Mouse (Mus musculus): Measurements from ENCODE around the gene Depdc7.

Depdc7 gene

DNA sequence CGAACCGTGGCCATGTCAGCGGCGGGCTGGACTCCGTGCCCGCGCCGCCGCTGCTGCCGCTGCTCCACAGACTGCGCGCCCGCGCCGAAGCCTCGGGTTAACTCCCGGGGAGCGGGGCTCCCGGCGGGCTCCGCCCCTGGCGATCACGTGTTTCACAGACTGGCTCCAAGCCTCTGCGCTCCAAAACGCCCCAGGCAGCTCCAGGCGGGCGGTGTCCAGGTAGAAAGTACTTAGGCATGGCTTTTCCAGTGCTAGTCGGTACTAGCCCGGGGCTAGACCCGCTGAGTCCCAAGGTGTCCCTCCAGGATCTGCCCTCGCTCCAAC lies at the start of gene Depdc7:
TSS of gene Depdc7 (minus strand) at position 138 of the 324 bp plus-strand sequence.
- peak; percentile 80 to 82 for DNase-seq (ENCODE audit: low spot score in 2 of 2)

DNA sequence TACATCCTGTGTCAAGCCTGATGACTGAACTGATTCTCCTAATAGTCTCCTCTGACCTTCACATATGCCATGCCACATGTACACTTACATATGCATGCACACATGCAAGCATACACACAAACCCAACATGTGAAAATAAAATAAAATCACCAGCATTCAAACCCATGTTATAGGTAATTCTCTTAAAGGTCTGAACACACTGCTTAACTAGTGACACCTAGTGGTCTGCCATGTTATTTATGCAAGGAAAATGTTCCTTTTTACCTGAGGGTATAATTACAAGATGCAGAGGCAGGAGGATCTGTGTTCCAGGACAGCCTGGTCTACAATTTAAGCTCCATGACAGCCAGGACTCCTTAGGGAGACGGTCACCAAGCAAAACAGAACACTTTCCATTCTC lies 32.1 kb upstream of the Depdc7 start:
- no peak for DNase-seq (ENCODE audit: low spot score in 2 of 2)

DNA sequence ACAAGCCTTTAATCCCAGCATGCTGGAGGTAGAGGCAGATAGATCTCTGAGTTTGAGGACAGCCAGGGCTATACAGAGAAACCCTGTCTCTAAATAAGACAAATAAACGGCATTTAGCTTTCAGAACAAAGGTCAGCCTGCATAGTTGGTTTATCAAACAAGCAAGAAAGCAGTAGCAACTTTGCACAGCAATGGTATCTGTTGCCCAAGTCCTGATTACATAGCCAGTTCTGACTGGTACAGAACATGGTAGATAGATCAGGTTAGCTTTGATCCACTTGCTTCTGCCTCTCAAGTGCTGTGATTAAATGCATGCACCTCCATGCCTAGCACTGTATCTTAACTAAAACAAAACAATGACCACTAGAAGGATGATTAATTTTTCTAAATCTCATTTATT lies 26.0 kb upstream of the Depdc7 start:
- no peak for DNase-seq (ENCODE audit: low spot score in 2 of 2)

DNA sequence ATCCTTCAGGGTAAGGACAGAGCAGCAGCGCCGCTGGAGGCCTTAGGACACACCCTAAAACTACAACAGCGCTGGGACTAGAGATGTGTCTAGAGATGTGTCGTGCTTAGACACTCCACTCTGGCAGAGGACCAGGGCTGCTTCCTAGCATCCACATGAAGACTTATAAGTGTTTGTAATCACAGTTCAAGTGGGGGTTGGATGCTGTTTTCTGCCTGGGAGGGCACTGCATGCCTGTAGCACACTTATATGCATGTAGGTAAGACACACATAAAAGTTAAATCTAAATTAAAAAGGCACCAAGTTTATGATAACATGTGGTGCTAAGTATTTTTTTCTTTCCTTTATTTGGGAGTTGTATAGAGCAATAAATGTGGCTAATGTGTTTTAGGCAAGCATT lies 21.3 kb upstream of the Depdc7 start:
- no peak for DNase-seq (ENCODE audit: low spot score in 2 of 2)

DNA sequence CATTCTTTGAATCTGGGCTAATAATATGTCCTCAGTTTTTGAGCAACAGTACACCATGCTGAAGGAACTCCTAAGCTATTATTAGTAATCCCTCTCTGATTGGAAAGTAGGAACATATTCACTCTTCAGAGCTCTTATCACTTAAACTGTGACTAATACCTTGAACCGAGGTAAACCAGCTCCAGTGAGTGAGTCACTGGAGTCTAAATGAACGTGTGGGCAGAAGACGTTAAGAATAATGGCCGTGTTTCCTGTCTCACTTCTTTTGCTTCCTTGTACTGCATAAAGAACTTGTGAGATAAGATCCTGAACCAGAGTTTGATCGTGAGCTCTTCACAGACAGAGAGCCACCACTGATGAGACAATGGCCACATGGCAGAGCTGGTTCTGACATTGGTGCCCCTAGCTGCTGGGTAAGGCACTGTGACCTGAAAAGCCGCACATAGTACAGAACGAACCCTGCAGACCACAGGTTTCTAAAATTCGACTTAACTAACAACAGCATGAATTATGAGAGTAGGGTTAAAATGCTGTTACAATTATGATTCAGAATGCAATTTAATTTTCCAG lies 20.5 kb upstream of the Depdc7 start:
- DNase-seq (ENCODE audit: low spot score in 2 of 2), result no peak

DNA sequence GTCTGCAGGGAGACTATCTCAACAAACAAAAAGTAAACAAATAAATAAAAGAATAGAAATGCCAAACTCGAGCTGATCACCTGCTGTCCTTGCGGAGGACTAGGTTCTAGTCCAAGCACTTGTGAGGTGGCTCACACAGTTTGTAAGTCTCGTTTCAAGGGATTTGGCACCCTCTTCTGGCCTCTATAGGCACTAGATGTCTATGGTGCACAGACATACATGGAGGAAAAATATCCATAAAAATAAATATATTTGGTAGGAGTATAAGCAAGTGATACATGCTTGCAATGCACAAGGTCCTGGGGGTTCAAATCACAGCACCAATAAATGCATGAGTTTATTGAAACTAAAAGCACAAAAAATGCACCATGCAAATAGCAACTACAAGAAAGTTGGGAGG lies 7.9 kb upstream of the Depdc7 start:
- DNase-seq (ENCODE audit: low spot score in 2 of 2), result no peak

DNA sequence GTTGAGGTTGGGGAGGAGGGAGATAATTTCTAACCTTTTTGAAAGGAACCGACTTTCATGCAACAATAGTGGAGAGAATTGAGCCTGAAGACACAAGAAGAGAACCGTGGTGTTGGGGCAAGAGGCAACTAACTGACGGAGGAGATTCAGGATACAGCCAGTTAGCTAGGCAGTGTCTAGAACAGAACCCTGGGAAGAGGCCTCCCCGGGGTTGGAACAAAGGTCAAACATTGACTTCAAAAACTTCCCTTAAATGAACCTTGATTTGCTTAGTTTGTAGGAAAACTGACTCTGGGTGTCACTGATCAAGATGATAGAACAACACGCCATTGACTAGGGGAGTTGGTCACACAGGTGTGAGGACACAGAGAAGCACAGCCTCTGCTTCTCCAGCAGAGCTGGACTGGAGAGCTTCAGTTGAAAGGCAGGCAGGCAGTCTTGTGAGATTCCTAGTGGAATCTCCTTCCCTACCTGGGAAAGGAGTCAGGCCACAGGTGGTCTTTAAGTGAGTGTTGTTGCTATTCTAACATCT lies 6.0 kb upstream of the Depdc7 start:
- no peak for DNase-seq (ENCODE audit: low spot score in 2 of 2)

DNA sequence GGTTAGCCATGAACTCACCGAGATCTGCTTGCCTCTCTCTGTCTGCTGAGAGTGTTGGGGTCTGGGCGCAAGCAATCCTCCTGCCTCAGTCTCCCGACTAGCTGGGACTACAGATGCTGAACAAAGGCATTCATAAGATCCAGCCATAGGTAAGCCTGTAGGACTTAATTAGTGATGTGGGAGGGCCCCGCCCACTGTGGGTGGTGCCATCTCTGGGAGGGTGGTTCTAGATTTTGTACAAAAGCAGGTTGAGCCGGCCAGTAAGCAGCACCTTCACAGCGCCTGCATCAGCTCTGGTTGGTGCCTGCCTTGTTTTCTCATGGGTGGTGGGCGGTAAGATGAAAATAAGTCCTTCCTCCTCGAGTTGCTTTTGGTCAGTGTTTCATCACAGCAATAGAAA lies 3.6 kb upstream of the Depdc7 start:
- no peak for DNase-seq (ENCODE audit: low spot score in 2 of 2)

DNA sequence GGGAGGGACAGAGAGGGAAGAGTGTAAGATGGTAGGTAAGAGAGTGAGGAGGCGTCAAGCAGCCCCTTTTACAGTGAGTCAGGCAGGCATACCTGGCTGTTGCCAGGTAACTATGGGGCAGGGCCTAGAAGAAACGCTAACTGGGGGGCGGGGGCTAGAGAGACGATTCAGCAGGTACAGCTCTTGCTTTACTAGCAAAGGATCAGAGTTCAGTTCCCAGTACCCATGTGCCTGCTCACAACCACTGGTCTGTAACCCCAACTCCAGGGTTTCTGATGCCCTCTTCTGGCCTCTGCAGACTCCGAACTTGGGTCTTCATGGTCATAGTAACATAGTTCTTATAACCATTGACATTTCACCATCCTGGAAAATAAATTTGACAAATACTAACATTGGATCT lies 1.3 kb upstream of the Depdc7 start:
- no peak for DNase-seq (ENCODE audit: low spot score in 2 of 2)

DNA sequence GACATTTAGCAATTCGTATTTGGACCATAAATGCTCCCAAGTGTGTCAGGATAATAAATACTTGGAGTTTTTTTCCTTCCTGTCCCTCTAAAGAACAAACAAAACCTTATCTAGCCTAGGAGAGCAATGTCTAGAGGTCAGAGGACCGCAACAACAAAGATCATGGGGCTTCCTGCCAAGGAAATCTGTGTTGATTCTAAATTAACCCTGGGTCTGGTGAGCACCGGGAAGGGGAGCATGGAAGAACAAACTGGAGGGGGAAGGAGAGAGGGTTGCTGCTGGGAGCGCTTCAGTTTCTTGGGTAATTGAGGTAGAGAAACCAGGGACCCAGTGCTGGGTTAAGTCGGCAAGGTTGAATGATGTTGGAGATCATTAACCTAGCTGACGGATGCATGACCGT lies 482 bp upstream of the Depdc7 start:
- no peak for DNase-seq (ENCODE audit: low spot score in 2 of 2)

DNA sequence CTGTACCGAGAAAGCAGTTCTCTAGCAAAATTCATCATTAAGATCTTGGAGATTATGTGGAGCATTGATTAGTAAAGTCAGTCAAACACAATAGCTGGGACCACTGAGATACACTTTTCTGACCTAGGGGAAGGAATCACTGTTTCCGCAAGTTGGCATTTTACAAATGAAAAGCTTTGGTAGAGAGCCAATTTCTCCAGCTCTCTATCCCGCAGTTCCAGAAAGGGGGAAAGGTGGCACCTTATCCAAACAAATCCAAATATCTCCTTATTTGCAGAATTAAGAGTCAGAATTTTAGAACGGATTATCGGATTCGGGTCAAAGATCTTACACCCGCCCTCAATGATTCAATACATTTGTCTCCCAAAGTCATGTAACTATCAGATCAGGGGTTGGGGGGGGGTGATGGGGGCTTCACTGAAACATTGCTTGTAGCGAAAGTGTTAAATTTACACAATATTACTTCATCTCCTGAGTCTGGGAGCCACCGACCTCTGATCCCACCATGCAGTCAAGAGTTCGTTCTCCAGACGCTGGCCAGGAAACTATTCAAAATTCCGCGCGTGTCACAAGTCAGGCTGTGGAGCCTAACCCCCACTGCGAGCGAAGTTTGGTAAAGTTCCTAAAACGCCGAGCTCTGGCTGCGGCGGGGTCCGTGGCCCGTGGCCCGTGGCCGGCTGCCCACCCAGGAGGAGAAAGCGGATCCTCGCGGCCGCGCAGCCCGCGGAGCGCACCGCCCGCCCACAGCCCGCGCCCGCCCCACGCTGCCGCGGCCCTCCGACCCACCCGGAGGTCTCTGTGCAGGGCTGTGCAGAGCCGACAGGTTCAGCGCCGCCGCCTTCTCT lies 560 bp downstream of the Depdc7 start:
- no peak for DNase-seq (ENCODE audit: low spot score in 2 of 2)

DNA sequence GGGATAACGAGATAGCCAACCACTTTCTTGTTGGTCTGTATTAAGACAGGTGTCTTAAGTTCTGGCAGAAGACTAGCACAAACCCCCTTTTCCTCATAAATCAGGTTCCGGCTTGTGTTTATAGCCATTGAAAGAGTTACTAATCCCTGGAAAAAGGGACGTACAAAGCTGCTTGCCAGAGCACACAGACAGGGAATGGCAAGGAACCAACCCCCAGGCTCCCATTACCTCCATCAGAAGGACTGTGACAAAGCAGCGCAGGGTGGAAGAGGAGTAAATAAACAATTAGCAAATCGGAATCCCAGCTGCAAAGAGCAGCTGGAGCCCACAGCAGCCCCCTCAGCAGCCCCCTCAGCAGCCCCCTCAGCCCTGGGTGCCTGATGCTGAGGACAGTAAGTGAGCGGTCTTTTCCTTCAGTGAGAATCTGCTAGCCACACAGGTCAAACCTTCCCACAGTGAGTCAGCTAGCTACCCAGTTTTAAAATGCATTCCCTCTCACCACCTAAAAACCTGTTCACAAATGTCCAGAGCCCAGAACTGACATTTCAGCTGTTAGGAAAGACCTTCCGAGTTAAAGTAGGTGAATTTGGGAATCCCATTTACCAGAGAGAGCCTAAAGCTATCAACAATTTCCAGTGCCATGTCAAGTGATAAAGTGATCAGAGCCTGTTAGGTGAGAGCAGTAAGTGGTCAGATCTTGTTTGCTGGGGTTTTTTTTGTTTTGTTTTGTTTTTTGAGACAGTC lies 1.5 kb downstream of the Depdc7 start:
- no peak for DNase-seq (ENCODE audit: low spot score in 2 of 2)

DNA sequence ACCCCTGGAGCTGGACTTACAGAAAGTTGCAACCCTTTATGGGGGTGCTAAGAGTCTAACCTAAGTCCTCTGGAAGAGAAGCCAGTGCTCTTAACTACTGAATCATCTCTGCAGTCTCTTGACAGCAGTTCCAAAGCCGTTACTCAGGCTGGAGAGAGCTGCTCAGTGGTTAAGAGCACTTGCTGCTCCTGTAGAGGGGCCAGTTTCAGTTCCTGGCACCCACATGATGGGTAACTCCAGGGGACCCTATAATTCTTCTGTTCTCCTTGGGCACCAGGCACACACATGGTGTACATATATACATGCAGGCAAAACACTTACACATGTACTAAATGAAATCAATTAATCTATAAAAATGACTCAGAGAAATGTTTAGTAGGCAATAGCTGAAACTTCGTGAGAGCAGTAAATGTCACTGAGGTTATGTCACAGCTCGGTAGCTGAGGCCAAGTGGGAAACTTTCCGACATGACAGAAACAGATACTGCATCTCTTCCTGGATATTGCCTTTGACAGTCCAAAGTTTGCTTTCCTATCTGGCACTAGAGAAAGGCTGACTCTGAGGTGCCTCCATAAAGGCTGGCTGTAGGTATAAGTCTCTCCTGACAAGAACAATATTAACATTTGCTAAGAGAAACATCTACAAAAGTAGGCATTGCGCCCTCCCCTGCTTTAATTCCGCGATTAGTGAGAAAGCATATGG lies 2.3 kb downstream of the Depdc7 start:
- DNase-seq (ENCODE audit: low spot score in 2 of 2), result no peak

DNA sequence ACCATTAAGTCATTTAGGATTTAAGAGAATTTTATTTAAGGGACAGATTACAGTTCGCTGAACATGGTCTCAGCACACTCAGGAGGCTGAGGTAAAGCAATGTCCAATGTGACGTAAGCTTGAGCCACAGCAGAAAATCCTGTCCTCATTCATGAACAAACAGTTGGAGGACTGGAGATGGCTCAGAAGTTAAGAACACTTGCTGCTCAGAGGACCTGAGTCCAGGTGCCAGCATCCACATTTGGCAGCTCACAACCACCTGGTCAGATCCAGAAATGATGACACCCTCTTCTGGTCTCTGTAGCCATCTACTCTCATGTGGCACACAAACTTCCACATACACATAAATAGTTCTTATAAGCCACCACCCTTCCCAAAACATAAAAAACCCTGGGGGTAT lies 3.0 kb downstream of the Depdc7 start:
- DNase-seq (ENCODE audit: low spot score in 2 of 2), result no peak

DNA sequence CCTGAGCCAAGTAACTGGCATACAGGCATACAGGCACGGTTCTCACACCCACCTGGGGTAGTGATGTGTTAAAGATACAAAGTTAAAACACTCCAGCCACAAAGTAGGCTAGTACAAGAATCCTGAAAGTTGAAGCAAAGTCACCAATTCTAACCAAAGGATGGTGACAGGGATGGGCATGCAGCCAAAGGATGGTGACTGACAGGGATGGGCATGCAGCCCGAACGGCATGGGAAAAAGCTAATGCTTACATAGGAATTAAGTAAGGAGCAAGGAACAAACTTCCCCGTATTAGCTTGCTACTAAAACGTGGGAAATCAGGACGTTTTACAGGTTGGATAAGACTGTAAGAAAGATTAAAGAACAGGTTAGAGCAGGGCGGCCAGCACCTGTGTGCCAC lies 6.4 kb downstream of the Depdc7 start:
- DNase-seq (ENCODE audit: low spot score in 2 of 2), result no peak

DNA sequence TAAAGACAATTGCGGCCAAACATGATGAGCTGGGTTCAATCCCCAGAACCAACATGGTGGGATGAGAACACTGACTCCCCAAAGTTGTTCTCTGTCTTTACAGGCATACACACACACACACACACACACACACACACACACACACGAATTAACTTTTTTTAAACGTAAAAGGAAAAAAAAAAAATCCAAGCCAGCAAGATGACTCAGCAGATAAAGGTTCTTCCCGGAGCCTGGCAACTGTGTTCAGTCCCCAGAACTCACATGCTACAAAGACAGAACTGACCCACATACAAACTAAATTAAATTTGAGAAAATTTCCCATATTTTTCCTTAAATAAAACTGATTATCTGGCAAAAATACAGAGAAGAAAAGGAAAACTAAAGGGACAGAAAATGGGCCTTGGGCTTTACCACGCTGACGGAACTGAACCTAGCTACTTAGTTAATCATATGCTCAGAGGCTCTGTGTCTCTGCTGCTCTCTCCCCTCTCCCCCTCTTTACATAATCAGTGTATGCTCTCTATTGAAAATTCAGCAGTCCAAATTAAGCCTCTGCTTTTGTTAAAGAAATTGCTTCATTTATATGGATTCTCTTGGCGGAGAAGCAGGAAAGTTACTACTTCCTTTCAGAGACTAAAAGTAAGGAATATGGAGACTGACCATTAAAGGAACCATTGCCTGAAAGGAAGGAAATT lies 10.0 kb downstream of the Depdc7 start:
- no peak for DNase-seq (ENCODE audit: low spot score in 2 of 2)

DNA sequence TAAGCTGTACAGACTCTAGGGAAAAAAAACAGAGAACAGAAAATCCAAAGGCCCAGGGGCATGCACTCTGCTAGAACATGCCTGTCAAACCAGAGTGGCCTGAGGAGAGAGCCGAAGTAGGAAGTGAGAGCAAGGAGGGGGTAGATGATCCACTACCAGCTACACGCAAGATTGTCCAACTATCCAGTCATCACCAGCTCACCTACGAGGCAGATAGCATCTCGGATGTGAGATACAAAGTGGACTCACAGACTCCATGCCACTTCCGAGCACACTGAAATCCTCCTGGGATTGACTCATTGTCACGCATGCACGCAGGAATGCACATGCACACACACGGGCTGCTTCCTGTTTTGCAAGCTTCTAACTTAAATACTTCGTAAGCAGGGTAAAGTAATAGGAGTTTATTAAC lies 10.6 kb downstream of the Depdc7 start:
- no peak for DNase-seq (ENCODE audit: low spot score in 2 of 2)

DNA sequence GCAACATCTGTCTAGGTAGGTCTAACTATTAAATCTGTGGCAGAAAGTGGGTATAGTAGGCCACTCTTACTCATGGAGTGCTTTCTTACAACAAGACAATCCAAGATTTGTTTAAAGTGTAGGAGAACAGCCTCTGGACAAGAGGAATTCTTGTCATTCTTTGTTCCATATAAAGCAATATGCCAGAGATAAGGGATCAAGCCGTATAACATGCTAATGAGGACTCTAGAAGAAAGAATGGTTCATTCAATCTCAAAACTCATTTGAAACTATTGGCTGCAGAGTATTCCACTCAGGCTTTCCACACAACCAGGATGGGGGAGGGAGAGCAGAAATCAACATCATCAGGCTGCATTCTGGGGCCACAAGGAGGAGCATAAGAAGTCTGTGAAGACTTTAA lies 15.3 kb downstream of the Depdc7 start:
- DNase-seq (ENCODE audit: low spot score in 2 of 2), result no peak

DNA sequence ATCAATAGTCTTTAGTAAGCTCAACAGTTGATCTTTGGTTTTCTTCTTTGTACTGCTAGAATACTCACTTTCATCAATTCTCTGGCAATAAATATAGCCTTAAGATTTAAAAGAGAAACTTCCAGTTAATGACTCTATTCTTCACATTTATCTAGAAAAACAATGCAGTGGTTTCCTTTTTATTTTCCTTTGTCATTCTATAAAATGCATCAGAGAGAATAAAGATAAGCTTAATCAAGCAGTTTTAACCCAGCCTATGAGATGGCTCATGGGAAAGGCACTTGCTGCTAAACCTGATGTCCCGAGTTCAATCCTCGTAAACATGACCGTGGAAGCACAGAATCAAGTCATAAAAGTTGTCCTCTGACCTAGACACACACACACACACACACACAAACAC lies 20.7 kb downstream of the Depdc7 start:
- DNase-seq (ENCODE audit: low spot score in 2 of 2), result no peak

DNA sequence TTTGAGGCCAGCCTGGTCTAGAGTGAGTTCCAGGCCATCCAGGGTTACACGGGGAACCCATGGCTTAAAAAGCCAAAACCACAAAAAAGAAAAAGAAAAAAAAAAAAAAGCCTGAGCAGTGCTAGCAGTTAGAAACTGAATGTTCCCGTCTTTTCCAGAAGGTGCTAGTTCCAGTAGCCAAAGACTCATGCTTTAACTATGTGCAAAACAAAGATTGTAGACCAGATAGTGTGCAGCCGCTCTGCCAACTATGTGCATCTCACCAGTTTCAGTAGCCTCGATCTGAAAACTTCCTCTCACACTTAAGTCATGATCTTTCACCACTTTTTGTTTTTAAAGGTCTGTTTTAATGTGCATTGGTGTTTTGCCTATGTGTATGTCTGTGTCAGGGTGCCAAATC lies 24.9 kb downstream of the Depdc7 start:
- no peak for DNase-seq (ENCODE audit: low spot score in 2 of 2)

DNA sequence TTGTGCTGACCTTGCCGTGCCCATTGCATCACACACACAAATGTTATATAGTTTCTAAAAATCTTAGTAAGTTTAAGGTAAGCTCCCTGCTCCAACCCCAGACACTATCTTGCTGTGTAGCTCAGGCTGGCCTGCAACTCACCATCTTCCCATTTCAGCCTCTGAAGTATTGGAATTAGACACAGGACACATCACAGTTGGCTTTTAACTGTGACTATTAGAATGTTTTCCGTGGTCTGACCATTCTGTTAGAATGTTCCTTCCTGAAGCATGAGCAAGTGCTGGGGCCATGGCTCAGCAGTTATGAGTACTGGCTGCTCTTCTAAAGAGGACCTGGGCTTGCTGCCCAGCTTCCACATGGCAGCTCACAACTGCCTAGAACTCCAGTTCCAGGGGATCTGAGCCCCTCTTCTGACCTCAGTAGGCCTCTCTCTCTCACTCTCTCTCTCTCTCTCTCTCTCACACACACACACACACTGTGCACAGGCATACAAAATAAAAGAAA lies 25.4 kb downstream of the Depdc7 start:
- no peak for DNase-seq (ENCODE audit: low spot score in 2 of 2)

Measured in frontal cortex, postnatal 10 days (tissue).